Mouse (Mus musculus) G1E (cell line): ENCODE measurements around the gene Amhr2. TPM values are rescaled to one million over a fixed set of nuclear protein-coding genes. Genes with fewer than 3 reads are reported as not detected.

ENCODE experiments used
- ATAC-seq: 2 replicates; pipeline ENCODE4 v1.8.0; 2016; ENCODE audit warnings: mild to moderate bottlenecking; ENCODE audit not compliant: insufficient number of reproducible peaks, poor library complexity, low FRiP score, severe bottlenecking; ENCODE audit errors: extremely low read depth
- DNase-seq: peaks from one replicate; pipeline ENCODE4 v3.0.0; 2012; ENCODE audit warnings: low spot score
- H3K27me3 ChIP-seq: 2 replicates; pipeline ENCODE4 v1.6.1; 2012; ENCODE audit warnings: mild to moderate bottlenecking, low read length, inconsistent platforms; ENCODE audit not compliant: insufficient read depth
- H3K36me3 ChIP-seq: replicated peaks from 2 replicates; pipeline ENCODE3; 2012; ENCODE audit warnings: mild to moderate bottlenecking, inconsistent platforms
- H3K4me1 ChIP-seq: 2 replicates; pipeline ENCODE4 v1.6.1; 2012; ENCODE audit warnings: low read depth, low read length, inconsistent platforms, mixed read lengths; ENCODE audit not compliant: insufficient read depth
- H3K4me3 ChIP-seq: 2 replicates; pipeline ENCODE4 v1.5.1; 2012; ENCODE audit warnings: low read depth, mild to moderate bottlenecking, inconsistent platforms, low read length, moderate library complexity, mixed read lengths
- H3K9me3 ChIP-seq: replicated peaks from 2 replicates; pipeline ENCODE4 v1.6.1; 2012; ENCODE audit warnings: inconsistent platforms
- CTCF ChIP-seq: IDR thresholded peaks from 2 replicates; pipeline ENCODE4 v1.5.1; 2012; ENCODE audit warnings: low read depth, low read length, inconsistent platforms, mixed read lengths
- GATA1 ChIP-seq: IDR thresholded peaks from 2 replicates; pipeline ENCODE4 v1.6.1; 2012; ENCODE audit warnings: borderline replicate concordance, low read length, inconsistent platforms, mixed read lengths
- GATA2 ChIP-seq: IDR thresholded peaks from 2 replicates; pipeline ENCODE4 v1.6.1; 2012; ENCODE audit warnings: low read depth, low read length, inconsistent platforms, borderline replicate concordance
- POLR2AphosphoS5 ChIP-seq: IDR thresholded peaks from 2 replicates; pipeline ENCODE4 v1.6.1; 2012; ENCODE audit warnings: low read depth, low read length, inconsistent platforms; ENCODE audit not compliant: insufficient replicate concordance
- TAL1 ChIP-seq: conservative IDR thresholded peaks from 2 replicates; pipeline ENCODE4 v1.6.1; 2012; ENCODE audit warnings: low read depth, low read length, inconsistent platforms, mixed read lengths
- polyA plus RNA-seq: library from polyadenylated mRNA; stranded (reverse); fragments of >175 nt; gene quantifications from 2 replicates; pipeline ENCODE4 v1.2.3, GENCODE M21; 2012
- total RNA-seq, 2 experiments: library from RNA; stranded (forward) in 1 of 2; stranded (reverse) in 1 of 2; fragments of 200-1000 nt in 1 of 2; fragments of >200 nt in 1 of 2; fragmentation: Nextera tagmentation in 1 of 2; gene quantifications; 2 replicates each; pipeline ENCODE4 v1.2.3; 2014 to 2017

Gene Amhr2
- total and polyA plus RNA-seq, 3 experiments = not detected

DNA sequence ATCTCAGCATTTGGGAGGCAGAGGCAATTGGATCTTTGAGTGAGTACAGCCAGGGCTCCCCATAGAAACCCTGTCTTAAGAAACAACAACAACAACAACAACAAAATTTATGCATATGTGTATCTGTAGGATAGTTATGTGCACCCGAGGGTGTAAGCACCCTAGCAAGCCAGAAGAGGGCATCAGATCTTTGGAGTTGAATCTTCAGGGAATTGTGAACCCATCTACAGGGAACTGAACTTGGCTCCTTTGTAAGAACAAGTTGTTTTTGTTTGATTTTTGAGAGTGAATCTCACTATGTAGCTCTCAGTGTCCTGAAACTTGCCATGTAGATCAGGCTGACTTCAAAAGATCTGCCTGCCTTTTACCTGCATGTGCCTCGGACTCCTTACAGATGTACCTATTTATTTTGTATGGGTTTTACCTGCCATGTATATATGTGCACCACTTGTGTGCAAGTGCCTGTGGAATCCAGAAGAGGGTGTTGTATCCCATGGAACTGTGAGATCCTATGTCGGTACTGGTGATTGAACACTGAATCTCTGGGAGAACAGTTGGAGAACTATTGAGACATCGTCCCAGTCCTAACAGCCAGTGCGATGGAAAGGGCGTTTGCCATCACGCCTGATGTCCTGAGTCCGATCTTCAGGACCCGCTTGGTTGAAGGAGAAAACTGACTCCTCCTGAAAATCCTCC lies 23.7 kb downstream of the Amhr2 start:
- Histone ChIP-seq H3K36me3 (peaks cover 56% of the 10 kb centered on the region), H3K4me1 (peaks cover 18% of the 10 kb centered on the region), H3K4me3 (no peak overlapping the region), H3K9me3 (peaks cover 6% of the 10 kb centered on the region; the same call in 1 of the 2 replicates), H3K27me3 (no peaks in the 10 kb centered on the region)
- ATAC-seq (no peak), DNase-seq (no peak)
- TF ChIP-seq GATA2 (no peak), POLR2AphosphoS5 (no peak), CTCF (no peak), GATA1 (no peak), TAL1 (no peak)

DNA sequence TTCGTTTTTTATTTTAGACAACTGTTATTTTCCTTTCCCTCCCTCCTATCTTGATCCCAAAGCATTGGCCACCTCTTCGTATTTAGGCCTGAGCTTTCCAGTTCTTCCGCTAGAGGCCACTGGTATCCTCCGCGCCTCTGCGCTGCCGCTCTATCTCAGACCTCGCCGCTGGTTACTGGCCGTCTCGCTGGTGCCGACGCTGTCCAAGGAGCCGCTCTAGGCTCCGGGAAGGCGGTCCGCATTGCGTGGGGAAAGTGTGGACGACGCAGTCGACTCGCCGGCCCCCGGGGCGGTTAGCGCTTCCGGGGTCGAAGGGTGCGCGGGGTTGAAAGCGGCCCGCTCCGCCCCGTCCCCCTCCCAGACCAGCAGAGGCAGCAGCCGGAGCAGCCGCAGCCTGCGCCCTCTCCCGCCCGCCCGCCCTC lies 25.0 kb downstream of the Amhr2 start, which contains the start of gene Pcbp2:
Gene Pcbp2 (plus strand): TSS at position 357 of the 422 bp plus-strand sequence.
- ATAC-seq = peak; percentile 98
- peaks cover 60% of the 10 kb centered on the region for H3K36me3 ChIP-seq

DNA sequence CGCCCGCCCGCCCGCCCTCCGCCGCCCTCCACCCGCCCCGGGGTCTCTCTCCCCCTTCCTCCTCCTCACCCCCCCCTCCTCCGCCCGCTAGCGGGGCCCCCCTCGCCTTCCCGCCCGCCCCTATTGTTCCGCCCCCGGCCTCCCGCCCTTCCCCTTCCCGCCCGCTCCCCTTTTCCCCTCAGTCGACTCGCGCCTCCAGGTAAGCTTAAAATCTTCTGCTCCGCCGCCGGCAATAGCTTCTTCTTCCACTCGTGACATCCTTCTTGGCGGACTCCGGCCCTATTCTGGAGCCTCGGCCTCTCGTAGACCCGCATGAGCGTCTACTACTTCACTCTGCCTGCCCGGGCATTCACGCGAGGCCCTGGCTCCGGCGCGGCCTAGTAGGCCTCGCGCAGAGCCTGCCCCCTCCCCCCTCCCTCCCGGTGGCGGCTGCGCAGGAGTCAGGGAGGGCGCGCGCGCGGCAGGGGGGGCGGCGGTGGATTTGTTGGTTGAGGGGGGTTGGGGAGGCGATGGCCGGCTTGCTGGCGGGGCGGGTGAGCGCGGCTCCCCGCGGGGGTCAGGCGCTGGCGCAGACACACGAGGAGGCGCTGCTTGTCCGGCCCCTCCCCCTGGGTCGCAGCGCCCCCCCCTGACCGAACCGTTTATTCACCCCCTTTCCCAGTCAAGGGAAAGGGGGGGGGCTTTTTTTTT lies 25.6 kb downstream of the Amhr2 start:
- TF ChIP-seq GATA1 (no peak), CTCF (no peak), TAL1 (no peak), POLR2AphosphoS5 (no peak), GATA2 (no peak)
- H3K4me3 ChIP-seq = peak overlapping the region; percentile 82
- no peaks in the 10 kb centered on the region for H3K27me3 ChIP-seq
- H3K9me3 ChIP-seq = peaks cover 6% of the 10 kb centered on the region; the same call in 1 of the 2 replicates
- H3K36me3 ChIP-seq = peaks cover 60% of the 10 kb centered on the region
- DNase-seq = peak; percentile 72
- peaks cover 18% of the 10 kb centered on the region for H3K4me1 ChIP-seq
- no peak for ATAC-seq

More for the DNA sequence above, 25.0 kb downstream of the Amhr2 start, which contains the start of gene Pcbp2:
- Histone ChIP-seq H3K9me3 (peaks cover 6% of the 10 kb centered on the region; the same call in 1 of the 2 replicates), H3K4me3 (peak within 1 kb of the TSS; percentile 82), H3K27me3 (no peaks in the 10 kb centered on the region), H3K4me1 (peaks cover 18% of the 10 kb centered on the region)
- DNase-seq = peak; percentile 92
- TF ChIP-seq GATA1 (no peak), GATA2 (no peak), CTCF (peak; percentile 49)

DNA sequence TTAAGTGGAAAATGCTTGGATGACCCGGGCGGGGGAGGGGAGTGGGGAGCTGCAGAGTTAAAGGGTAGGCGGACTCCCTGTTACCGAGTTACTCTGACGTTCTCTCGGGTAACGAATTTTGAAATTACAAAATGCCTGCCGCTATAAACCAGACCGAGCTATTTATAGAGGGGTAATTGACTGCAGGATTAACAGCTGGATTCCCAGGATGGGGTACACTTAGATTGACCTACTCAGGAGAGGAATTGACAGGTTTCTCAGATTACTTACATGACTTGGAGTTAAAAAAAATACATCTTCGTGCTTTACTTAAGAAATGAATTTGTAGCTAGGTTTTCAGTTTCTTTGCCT lies 26.1 kb downstream of the Amhr2 start:
- Histone ChIP-seq H3K4me3 (peak overlapping the region; percentile 82), H3K36me3 (peaks cover 62% of the 10 kb centered on the region), H3K4me1 (peaks cover 18% of the 10 kb centered on the region), H3K27me3 (no peaks in the 10 kb centered on the region), H3K9me3 (peaks cover 6% of the 10 kb centered on the region; the same call in 1 of the 2 replicates)
- ATAC-seq (no peak), DNase-seq (no peak)
- TF ChIP-seq CTCF (no peak), TAL1 (no peak), POLR2AphosphoS5 (no peak), GATA1 (no peak), GATA2 (no peak)

DNA sequence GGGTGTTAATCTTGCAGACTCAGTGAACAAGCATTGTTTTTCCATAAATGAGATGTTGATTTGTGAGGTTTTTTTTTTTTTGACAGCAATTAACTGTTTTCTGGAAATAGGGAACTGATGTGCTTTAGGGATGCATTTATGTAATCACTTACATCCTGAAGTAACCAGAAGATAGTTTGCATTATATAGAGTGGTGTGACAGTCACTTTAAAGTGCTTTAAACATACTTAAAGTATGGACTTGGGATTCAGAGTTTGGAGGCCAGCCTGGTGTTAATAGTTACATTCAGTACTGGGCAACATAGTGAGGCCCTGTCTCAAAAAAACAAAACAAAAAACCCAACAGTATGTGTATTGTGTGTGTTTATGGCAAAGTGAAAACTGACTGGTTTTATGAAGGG lies 26.6 kb downstream of the Amhr2 start:
- peaks cover 6% of the 10 kb centered on the region; the same call in 1 of the 2 replicates for H3K9me3 ChIP-seq
- no peak for DNase-seq
- H3K4me1 ChIP-seq = peaks cover 18% of the 10 kb centered on the region
- H3K4me3 ChIP-seq = peak overlapping the region; percentile 82
- H3K36me3 ChIP-seq = peaks cover 62% of the 10 kb centered on the region
- TF ChIP-seq GATA1 (no peak), POLR2AphosphoS5 (no peak), GATA2 (no peak), TAL1 (no peak), CTCF (no peak)
- no peak for ATAC-seq
- H3K27me3 ChIP-seq = no peaks in the 10 kb centered on the region

DNA sequence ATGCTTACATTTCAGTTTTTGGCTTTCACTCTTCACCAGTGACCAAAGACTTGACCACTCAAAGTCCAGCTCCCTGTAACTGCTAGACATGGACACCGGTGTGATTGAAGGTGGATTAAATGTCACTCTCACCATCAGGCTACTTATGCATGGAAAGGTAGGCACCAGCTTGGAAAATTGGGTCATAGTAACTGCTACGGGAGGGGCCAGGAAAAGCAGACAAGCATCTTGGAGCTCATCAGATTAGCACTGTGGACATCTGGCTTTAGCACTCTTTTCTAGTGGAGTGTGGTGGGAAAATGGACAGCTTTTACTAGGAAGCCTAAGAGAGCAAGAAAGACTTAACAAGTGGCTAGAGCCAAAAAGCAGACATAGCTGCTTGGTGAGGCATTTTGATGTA lies 28.1 kb downstream of the Amhr2 start:
- Histone ChIP-seq H3K27me3 (no peaks in the 10 kb centered on the region), H3K4me1 (peaks cover 18% of the 10 kb centered on the region), H3K9me3 (peaks cover 6% of the 10 kb centered on the region; the same call in 1 of the 2 replicates), H3K4me3 (no peak overlapping the region; the same call in 1 of the 2 replicates), H3K36me3 (peaks cover 65% of the 10 kb centered on the region)
- no peak for ATAC-seq
- no peak for DNase-seq
- TF ChIP-seq GATA2 = no peak
- no peak for TF ChIP-seq GATA1
- TF ChIP-seq TAL1 = no peak
- no peak for TF ChIP-seq CTCF
- TF ChIP-seq POLR2AphosphoS5 = no peak
